Mouse (Mus musculus): ENCODE measurements around the gene Dgke. TPM values are rescaled to one million over a fixed set of nuclear protein-coding genes. Genes with fewer than 3 reads are reported as not detected.
A peak's percentile ranks its signal among the peaks of the same experiment; 100 is the strongest.
"Not testable (repeated sequence)": the region's sequence is repeated elsewhere in the genome, so short reads cannot be mapped to it uniquely, and the experiment has no call there.

Gene Dgke
- total RNA-seq, 2 experiments from 2014 or later = 36.7 to 39.5 TPM

DNA sequence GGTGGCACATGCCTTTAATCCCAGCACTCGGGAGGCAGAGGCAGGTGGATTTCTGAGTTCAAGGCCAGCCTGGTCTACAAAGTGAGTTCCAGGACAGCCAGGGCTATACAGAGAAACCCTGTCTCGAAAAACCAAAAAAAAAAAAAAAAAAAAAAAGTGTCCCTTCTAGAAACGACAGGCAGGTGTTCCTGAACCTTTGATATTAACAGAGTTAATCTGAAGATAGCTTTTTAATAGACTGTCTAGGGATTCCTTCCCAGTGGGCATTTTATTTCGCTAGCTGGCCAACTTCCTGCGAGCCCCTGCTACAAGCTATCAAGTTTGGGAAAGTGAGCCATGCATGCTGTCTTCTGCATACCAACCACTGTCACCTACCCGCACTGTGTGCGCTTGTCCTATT lies 25.6 kb downstream of the Dgke start:
- not testable (repeated sequence) for DNase-seq (ENCODE audit: low spot score in 2 of 2)

DNA sequence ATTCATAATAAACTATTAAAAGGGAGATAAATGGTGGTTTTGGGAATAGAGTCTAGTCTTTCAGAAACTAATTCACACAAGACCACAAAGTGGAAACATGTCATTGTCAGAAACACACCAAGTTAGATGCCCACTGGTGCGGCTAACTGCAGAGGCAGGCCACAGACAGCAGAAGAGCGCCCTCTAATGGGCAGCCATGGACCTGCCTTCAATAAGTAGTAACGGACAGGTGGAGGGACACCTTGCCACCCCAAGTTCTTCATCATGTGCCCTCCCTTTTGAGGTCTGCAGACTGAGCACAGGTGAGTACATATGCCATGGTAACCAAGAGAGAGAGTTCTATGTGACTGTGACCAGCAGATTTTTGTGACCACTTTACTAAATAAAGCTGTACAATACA lies 27.3 kb downstream of the Dgke start:
- peak; percentile 43 to 55 for DNase-seq (ENCODE audit: low spot score in 2 of 2)

DNA sequence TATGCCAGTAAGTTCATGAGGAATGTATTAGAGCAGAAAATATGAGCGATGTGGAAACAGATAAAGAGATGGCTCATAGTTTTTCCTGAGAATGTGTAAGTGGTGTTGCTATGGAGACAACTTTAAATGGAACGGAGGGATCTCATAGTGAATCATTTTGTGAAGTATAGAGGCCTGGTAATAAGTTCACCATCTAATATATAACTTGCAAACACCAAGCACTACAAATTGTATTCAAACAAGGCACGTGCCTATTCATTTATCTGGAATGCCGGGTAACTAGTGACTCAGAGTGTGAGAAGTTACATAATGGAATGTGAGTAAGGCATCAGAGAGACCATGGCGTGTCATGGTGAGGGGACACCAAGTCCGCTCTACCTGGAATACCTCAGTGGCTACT lies 28.2 kb downstream of the Dgke start:
- no peak for DNase-seq (ENCODE audit: low spot score in 2 of 2)

DNA sequence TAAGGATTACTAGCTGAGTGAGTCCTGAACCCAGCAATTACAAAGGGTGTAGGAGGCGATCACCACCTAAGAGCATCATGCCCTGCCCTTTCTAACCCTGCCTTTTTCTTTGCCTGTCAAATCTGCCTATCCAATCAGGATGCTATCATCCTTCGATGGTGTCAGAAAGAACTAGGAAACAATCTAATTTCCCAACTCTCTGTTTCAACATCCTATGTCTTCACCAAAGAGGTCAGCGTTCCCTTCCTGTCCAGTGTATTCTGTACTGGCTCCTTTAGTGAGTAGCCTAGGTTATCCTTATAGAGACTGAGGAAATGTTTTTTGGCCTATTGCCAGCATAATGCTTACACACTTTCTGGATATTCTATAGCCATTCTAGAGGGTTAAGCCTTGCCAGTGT lies 31.1 kb downstream of the Dgke start:
- DNase-seq (ENCODE audit: low spot score in 2 of 2) = no peak

DNA sequence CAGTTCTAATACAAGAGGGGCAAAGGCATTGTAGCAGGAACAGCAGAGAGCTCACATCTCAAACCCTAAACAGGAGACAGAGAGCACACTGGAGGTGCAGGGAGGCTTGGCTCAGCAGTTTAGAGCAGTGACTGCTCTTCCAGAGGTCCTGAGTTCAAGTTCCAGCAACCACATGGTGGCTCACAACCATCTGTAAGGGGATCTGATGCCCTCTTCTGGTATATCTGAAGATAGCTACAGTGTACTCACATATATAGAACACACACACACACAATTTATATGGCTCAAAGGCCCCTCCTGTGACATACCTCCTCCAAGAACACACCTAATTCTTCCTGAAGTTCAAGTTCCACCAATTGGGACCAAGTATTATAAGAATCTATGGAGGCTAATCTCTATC lies 32.1 kb downstream of the Dgke start:
- no peak for DNase-seq (ENCODE audit: low spot score in 2 of 2)

DNA sequence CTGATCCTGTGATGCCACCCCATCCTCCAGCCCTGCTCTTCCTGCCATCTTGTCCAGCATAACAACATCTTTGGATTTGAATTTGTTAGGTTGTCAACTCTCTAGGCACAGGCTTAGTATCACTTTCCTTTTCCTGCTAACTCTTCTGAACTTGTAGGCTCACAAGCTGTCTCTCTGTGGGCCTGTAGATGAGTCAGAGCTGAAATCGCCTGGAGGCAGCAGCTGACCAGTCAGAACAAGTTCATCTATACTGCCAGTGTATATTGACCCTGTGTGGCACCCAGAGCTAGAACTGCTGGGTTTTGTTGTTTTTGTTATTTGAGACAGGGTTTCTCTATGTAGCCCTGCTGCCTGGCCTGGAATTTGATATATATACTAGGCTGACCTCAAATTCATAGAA lies 35.5 kb downstream of the Dgke start:
- DNase-seq (ENCODE audit: low spot score in 2 of 2) = no peak

DNA sequence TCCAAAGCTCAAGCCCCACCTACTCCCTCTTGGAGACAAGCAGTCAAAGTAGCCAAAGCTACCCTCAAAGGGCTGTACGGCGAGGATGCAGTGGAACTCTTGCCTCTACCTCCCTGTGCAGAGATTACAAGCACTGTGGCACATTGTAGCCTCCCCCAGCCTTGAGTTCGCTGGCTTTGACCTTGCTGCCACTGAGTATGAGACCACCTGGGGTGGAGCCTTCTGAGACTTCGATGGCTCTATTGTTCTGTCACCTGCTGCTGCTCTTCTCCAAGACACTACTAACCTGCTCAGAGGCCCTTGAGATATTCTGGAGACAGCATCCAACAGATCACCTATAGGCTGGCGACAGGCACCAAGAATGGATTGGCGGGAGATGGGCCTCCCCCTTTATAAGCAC lies 36.1 kb downstream of the Dgke start:
- no peak for DNase-seq (ENCODE audit: low spot score in 2 of 2)

DNA sequence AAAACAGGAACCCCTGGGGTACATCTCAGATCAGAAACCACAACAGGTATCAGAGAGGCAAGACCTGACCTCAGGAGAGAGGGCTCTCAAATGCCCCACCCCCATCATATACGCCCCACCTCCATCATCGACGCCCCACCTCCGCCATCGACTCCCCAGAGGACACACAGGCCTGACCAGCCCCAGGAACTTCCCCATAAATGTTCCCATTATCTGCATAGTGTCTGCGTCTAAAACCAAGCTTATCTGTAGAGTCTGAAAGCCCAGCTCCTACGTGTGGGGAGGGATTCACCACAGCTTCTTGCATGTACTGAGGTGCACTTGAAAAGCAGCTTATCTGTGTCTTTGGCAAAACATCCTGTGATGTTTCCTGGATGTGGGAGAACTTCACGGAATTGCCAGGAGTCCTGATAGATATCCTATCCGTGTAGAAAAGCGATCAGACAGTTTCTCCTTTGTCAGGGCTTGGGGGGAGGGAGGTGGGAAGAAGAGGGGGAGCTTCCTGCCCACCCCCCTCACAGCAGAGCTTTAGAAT lies 37.7 kb downstream of the Dgke start:
- no peak for DNase-seq (ENCODE audit: low spot score in 2 of 2)

DNA sequence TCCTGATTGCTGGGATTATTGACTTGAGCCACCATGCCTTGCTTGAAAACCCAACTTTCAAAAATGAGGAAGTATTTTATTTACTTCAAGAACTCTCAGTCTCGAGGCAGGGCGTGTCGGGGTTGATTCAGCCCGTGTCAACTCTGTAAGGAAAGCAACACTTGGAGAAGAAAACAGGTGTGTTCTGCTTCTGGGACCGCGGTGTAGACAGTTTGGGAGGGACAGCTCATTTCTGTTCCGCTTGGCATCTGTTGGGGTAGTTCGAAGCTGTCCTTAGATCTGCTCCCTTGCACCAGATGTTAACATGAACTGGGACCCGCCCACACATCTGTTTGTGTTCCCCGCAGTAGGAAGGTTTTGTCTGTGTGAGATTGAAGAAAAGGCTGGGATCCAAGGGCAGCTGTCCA lies 38.7 kb downstream of the Dgke start:
- DNase-seq (ENCODE audit: low spot score in 2 of 2) = no peak

DNA sequence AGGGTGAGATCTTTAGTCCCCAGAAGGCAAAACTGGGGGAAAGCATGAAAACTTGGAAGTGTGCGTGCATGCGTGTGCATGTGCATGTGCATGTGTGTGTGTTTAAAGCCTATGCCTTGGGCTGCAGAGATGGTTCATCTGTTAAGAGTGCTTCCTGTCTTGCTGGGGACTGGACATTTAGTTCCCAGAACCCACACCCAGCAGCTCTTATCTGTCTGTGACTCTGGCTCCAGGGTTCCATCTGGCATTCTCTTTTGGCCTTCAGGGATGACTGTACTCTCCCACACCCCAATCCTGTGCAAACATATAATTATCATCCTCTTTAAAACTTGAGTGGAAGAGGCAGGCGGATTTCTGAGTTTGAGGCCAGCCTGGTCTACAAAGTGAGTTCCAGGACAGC lies 40.5 kb downstream of the Dgke start:
- no peak for DNase-seq (ENCODE audit: low spot score in 2 of 2)

DNA sequence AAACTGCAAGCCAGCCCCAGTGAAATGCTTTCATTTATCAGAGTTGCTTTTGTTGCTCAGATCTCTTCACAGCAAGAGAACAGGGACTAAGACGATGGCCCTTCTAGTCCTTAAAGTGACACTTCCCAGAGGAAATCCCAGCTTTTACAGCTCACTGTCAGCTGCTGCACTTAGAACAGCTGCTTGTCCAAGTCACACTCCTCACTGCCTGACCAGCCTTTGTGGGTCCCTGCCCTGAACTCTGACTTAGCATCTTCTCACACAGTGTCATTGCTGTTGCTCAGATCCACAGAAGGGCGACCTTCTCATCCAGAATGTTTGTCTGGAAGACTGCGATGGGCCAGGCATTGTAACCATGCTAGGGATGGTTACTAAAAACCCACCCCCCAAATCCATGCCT lies 41.0 kb downstream of the Dgke start:
- DNase-seq (ENCODE audit: low spot score in 2 of 2) = no peak

DNA sequence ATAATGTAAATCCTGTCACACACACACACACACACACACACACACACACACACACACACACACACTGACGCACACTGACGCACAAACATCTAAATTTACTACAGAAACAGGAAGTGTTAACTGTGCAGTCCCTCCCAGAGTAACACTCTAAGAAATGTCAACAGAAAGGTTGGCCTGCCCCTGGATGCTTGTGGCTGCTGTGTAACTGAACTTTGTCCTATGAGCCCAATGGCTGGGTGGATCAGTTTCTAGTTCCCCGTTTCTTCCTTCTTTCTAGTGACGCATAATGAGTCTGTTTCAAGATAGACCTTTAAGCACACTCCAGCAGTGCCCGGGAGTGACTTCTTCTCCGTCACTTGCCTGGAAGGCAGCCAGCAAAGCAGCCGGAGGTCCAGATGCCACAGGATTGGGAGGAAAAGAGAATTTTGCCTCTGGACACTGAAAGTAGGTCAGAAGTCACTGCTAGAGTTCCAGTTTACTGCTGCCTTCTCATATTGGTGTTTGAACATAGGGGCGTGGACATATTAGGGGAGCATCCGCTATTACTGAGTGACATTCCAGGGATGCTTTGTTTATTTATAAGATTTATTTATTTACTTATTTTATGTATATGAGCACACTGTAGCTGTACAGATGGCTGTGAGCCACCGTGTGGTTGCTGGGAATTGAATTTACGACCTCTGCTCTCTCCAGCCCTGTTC lies 42.3 kb downstream of the Dgke start:
- DNase-seq (ENCODE audit: low spot score in 2 of 2) = peak in 1 of 2 experiments; percentile 15

DNA sequence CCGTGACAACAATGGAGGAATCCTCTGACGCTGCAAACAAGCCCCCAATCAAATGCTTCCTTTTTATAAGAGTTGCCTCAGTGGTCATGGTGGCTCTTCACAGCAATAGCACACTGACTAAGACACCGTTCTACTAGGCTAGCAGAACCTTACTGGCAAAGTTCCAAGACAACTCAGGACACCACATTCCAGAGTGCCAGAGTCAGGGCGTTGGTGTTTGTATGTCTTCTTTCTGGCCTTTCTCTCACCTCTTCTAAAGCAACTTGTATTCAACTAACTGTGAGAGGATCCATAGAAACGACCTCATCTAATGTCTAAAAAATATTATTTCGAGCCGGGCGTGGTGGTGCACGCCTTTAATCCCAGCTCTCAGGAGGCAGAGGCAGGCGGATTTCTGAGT lies 43.2 kb downstream of the Dgke start:
- DNase-seq (ENCODE audit: low spot score in 2 of 2) = no peak

DNA sequence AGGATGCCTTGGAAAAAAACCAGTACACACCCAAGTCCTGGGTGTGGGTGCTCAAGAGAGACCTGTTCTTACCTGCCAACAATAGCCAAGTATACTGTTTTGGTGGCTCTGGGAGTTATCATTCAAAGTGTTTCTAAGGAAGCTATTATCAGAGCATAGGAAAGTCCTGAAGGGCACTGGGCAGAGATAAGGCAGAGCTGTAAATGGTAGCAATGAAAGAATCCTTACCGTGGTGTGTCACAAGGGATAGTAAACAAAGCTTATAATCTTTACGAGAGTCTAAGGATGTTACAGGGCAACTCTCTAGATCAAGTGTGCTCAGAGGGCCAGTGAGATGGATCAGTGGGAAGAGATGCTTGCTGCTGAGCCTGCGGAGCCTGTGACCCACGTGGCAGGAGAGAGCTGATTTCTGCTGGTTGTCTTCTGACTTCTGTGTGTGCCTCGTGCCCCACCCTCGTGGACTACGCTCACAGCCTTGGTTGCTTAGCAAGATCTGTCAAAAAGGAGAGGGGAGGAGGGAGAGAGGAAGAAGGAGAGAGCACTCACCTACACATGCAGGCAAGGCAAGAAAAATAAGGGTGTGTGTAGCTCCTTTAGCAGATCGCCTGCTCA lies 44.4 kb downstream of the Dgke start:
- DNase-seq (ENCODE audit: low spot score in 2 of 2) = no peak

DNA sequence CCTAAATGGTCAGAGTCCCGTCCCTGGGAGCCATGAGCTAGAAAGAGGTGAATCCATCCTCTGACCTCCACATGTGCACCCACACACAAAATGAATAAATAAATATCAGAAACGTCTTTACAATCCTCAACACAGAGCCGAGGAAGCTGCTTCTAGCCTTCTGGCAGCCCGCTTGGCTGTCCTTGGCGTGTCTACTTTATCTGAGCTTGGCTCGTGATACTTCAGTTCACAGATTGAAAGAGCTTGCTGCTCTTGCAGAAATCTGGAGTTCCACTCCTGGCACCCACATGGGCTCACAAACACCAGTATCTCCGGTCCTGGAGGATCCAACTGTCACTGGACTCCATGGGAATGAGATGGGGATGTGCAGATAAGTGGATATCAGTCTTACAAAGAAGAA lies 45.0 kb downstream of the Dgke start:
- DNase-seq (ENCODE audit: low spot score in 2 of 2) = no peak

DNA sequence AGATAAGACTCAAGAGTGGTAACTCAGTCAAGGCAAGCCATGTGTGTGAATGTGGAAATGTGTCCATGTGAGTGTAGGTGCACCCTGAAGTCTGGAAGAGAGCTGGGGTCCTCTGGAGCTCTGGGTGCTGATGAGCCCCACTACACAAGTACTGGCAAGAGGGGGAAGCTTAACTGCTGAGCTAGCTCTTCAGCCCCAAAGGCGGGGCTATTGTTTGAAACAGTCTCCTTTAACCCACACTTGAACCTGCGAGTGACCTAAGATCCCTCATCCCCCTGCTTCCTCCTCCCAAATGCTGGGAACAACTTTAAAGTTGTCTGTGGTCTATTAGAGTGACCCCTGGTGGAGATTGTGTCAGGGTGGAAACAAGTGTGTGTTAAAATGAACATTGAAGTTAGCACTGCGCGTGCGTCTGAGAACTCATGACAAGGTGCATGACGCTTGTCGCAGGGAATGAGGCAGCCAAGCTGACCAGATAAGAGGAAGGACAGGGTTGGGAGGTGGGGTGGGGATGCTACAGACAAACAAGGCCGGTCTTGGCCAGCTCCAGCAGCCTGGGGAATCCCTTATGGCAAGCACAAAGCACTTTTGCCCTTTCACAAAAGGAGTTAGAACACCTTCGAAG lies 45.9 kb downstream of the Dgke start:
- no peak for DNase-seq (ENCODE audit: low spot score in 2 of 2)

DNA sequence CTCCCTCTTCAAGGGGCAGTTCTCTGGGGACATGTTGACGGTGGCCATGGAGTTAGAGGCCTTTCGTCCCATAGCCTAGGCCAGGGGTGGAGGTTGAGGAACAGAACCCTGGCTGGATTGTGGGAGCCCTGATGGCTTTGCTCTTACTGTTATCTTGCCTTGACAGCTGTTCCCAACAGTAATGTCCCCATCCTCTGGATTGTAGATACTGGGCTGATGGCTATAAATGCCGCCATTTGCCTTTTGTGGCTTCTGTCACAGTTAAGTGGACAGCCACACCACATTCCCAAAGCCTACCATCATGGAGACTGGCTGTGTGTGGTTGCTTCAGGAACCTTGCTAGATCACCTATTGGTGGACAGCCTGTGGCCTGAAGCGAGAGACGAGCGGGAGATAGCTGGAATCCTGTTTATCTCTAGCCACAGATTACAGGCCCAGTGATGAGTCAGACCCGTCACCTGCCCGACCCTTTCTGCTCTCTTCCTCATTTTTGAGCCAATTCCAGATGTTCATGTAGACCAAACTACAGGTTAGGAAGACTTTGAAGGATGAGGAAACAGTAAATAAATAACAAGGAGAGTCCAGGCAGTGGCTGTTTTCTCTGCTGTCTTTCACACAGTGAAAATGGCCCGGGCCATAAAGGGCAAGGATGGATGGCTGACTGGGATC lies 49.0 kb downstream of the Dgke start:
- no peak for DNase-seq (ENCODE audit: low spot score in 2 of 2)

DNA sequence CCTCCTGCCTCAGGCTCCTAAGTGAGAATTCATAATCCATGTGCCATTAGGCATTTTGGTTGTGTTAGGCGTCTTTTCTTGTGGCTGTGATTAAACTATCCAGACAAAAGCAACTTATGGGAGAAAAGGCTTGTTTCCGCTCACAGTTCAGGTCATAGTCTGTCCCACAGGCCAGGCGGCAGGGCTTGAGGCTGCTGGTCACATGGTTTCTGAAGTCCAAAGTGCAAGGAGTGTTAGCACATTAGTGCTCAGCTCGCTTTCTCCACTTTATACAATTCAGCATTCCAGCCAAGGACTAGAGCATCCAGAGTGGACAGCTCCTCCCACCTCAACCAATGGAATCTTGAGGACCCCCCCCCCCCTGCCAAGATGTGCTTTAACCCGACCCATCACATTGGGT lies 54.4 kb downstream of the Dgke start:
- no peak for DNase-seq (ENCODE audit: low spot score in 2 of 2)

DNA sequence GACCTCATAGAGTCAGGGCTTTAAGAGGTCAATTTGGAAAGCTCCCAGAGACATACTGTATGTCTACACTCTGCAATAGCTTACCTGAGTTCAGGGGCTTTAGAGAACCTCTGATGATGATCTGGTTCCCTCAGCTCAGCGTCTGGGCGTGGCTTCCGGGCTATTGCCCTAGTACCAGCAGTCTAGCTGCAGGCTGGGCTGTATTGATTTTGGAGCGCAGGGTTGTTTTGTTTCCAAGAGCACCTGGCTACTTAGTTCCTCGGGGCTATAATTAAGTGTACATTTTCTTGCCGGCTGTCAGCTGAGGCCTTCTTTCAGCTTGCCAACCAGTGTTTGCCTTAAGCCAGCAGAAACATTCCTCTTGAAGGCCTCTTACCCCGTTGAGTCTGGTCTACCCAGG lies 57.2 kb downstream of the Dgke start:
- no peak for DNase-seq (ENCODE audit: low spot score in 2 of 2)

DNA sequence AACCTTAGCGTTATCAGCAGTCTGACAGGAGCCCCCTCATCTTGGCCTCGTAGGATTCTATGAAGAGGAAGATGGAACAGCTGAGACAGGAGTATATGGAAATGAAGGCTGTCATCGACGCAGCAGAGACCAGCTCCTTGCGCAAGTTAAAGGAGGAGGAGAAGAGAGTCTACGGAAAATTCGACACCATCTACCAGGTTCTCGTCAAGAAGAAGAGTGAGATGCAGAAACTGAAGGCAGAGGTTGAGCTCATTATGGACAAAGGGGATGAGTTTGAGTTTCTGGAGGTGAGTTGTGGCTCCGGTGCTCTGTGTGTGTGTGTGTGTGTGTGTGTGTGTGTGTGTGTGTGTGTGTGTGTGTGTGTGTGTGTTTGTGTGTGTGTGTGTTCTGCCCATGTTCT lies 57.6 kb downstream of the Dgke start:
- no peak for DNase-seq (ENCODE audit: low spot score in 2 of 2)

DNA sequence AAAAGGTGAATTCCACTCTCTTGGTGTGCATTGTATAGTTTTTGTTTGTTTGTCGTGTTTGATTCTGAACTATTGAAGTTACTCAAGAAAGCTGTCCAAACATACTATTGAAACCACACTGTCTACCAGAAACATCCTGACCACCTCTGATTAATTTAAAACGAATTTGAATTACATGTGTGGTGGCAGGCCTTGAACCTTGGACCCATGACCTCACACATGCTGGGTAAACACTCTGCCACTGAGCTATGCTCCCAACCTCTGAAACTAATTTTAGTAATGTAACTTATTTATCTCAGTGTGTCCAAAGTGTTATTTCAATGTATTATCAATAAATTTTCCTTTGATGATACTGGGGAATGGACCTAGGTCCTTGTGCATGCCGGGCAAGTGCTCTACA lies 59.1 kb downstream of the Dgke start:
- DNase-seq (ENCODE audit: low spot score in 2 of 2) = no peak

DNA sequence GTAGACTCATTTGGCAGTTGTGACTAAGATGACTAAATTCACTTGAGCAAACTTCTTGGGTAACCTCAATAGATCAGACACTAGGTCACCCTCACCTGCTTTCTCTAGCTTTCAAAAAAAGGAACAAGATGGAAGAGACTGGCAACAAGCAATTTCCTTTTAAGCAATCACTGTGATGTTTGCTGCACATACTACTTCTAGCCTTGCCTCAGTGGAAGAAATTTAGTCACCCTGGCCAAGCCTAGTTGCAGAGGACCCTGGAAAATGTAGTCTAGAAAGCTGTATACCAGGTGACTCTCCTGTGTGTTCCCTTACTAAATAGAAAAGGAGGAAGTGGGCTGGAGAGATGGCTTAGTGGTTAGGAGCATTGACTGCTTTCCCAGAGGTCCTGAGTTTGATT lies 60.2 kb downstream of the Dgke start:
- DNase-seq (ENCODE audit: low spot score in 2 of 2) = no peak
